Mouse (Mus musculus) hindbrain, embryonic 13.5 days (tissue): ENCODE measurements around the gene Cfap161. TPM values are rescaled to one million over a fixed set of nuclear protein-coding genes. Genes with fewer than 3 reads are reported as not detected.

Experiments used
- polyA plus RNA-seq: library from polyadenylated mRNA; unstranded; fragments of >200 nt; fragmentation: Nextera tagmentation; extraction: Ambion mirVana; gene quantifications from 2 replicates; pipeline ENCODE4 v1.2.1, GENCODE M21; 2015

The Cfap161 gene
- polyA plus RNA-seq, 1 experiment from 2014 or later, result 1.6 TPM

Other genes starting within 250 kb of the Cfap161 start
- gene Tmc3, start 210.0 kb downstream of the Cfap161 start, polyA plus RNA-seq, result 0.21 and 0.39 TPM in 2 replicates
- 6.9 and 7.6 TPM in 2 replicates for gene Stard5, start 162.9 kb downstream of the Cfap161 start, polyA plus RNA-seq
- 1.4 and 1.6 TPM in 2 replicates for gene Il16, start 49.2 kb downstream of the Cfap161 start, polyA plus RNA-seq
- 7.5 and 7.6 TPM in 2 replicates for gene Tlnrd1, start 89.4 kb upstream of the Cfap161 start, polyA plus RNA-seq
- 73.6 and 74.5 TPM in 2 replicates for gene Mesd, start 89.6 kb upstream of the Cfap161 start, polyA plus RNA-seq